Mouse (Mus musculus): ENCODE data around the gene B3gat1. TPM values are rescaled to one million over a fixed set of nuclear protein-coding genes. Genes with fewer than 3 reads are reported as not detected.

B3gat1 gene
- polyA plus RNA-seq, 3 experiments from 2014 or later: not detected

- no peak for ATAC-seq
Observed at GRCm38 (mm10) chr9:26778421-26778820, 44.9 kb downstream of the B3gat1 start.

GRCm38 (mm10) chr9:26783414-26783975 is 50.0 kb downstream of the B3gat1 start:
- no peak for ATAC-seq

- no peak for ATAC-seq
Observed at GRCm38 (mm10) chr9:26792829-26793228, 59.3 kb downstream of the B3gat1 start.

GRCm38 (mm10) chr9:26798205-26798604 is 64.7 kb downstream of the B3gat1 start:
- ATAC-seq: no peak

- ATAC-seq: no peak
Observed at GRCm38 (mm10) chr9:26798731-26799130, 65.2 kb downstream of the B3gat1 start.

GRCm38 (mm10) chr9:26800357-26800756 is 66.8 kb downstream of the B3gat1 start:
- ATAC-seq: no peak

GRCm38 (mm10) chr9:26804321-26804720 is 70.8 kb downstream of the B3gat1 start:
- no peak for ATAC-seq

GRCm38 (mm10) chr9:26805935-26806666 is 72.6 kb downstream of the B3gat1 start, which contains the start of gene Glb1l2:
Glb1l2 (minus strand) TSS chr9:26806468.
- no peak for ATAC-seq

- ATAC-seq: no peak
Observed at GRCm38 (mm10) chr9:26808735-26809134, 75.2 kb downstream of the B3gat1 start.

Other genes with a start within 250 kb of the B3gat1 start
- not detected for gene Glb1l2, start 72.7 kb downstream of the B3gat1 start, polyA plus RNA-seq (2017; shearing (Covaris generic))
- gene Glb1l3, start 127.2 kb downstream of the B3gat1 start, polyA plus RNA-seq (2017; shearing (Covaris generic)): not detected
- gene Gm1110, start 189.4 kb downstream of the B3gat1 start, polyA plus RNA-seq (2017; shearing (Covaris generic)): under 1 TPM in 1 of 3 experiments, not detected in 2; 0.40 TPM